Mouse (Mus musculus) kidney, embryonic 15.5 days (tissue): ENCODE results near the gene Lrrc15. TPM values are rescaled to one million over a fixed set of nuclear protein-coding genes. Genes with fewer than 3 reads are reported as not detected.
A peak's percentile ranks its signal among the peaks of the same experiment; 100 is the strongest.

Experiments
- ATAC-seq: fragments of 200-750 bp; cut with Nextera tagmentation; replicated peaks from 2 replicates; pipeline ENCODE4 v1.8.0; 2017; ENCODE audit warnings: moderate TSS enrichment; ENCODE audit not compliant: low FRiP score
- H3K27ac ChIP-seq: fragments of 300-500 bp; sonication (generic); 2 replicates; pipeline ENCODE4 v1.5.1; 2015; ENCODE audit warnings: mild to moderate bottlenecking, inconsistent platforms
- H3K27me3 ChIP-seq: fragments of 300-500 bp; sonication (generic); 2 replicates; pipeline ENCODE4 v1.6.1; 2015; ENCODE audit warnings: inconsistent platforms
- H3K36me3 ChIP-seq: fragments of 300-500 bp; sonication (generic); 2 replicates; pipeline ENCODE4 v1.6.1; 2015; ENCODE audit warnings: inconsistent platforms
- H3K4me1 ChIP-seq: fragments of 300-500 bp; sonication (generic); 2 replicates; pipeline ENCODE4 v1.6.1; 2015; ENCODE audit warnings: inconsistent platforms
- H3K4me2 ChIP-seq: fragments of 300-500 bp; sonication (generic); 2 replicates; pipeline ENCODE4 v1.6.1; 2015; ENCODE audit warnings: moderate library complexity, mild to moderate bottlenecking, inconsistent platforms
- H3K4me3 ChIP-seq: fragments of 300-500 bp; sonication (generic); replicated peaks from 2 replicates; pipeline ENCODE4 v1.5.1; 2015; ENCODE audit warnings: mild to moderate bottlenecking, inconsistent platforms
- H3K9ac ChIP-seq: fragments of 300-500 bp; sonication (generic); 2 replicates; pipeline ENCODE4 v1.6.1; 2015; ENCODE audit warnings: mild to moderate bottlenecking, inconsistent platforms
- H3K9me3 ChIP-seq: fragments of 300-500 bp; sonication (generic); replicated peaks from 2 replicates; pipeline ENCODE4 v1.6.1; 2016; ENCODE audit warnings: inconsistent platforms
- WGBS: fragments of 180-500 bp; shearing (Covaris S2); methylation state at CpG from one replicate; pipeline ENCODE4 v1.1.7; 2015; ENCODE audit warnings: mixed read lengths; 5-methylcytosine and 5-hydroxymethylcytosine counted together
- polyA plus RNA-seq: library from polyadenylated mRNA; unstranded; fragments of >200 nt; fragmentation: Nextera tagmentation; extraction: Ambion mirVana; gene quantifications from 2 replicates; pipeline ENCODE4 v1.2.1, GENCODE M21; 2015

Gene Lrrc15
- polyA plus RNA-seq, 1 experiment from 2014 or later: 1.2 TPM

GRCm38 (mm10) chr16:30302686-30303085 is 19.6 kb upstream of the Lrrc15 start:
- Histone ChIP-seq H3K27me3 (peaks cover 41% of the 10 kb centered on the region), H3K4me2 (no peak overlapping the region), H3K4me1 (peaks cover 6% of the 10 kb centered on the region; the same call in 1 of the 2 replicates), H3K27ac (no peak overlapping the region), H3K4me3 (no peak overlapping the region), H3K9me3 (no peaks in the 10 kb centered on the region), H3K9ac (no peak overlapping the region), H3K36me3 (no peaks in the 10 kb centered on the region)
- 83% methylated on average over 6 of the region's 6 CpGs for WGBS
- ATAC-seq: no peak

- H3K4me1 ChIP-seq: peaks cover 6% of the 10 kb centered on the region; the same call in 1 of the 2 replicates
Observed at GRCm38 (mm10) chr16:30299711-30300277, 16.7 kb upstream of the Lrrc15 start.

DNA sequence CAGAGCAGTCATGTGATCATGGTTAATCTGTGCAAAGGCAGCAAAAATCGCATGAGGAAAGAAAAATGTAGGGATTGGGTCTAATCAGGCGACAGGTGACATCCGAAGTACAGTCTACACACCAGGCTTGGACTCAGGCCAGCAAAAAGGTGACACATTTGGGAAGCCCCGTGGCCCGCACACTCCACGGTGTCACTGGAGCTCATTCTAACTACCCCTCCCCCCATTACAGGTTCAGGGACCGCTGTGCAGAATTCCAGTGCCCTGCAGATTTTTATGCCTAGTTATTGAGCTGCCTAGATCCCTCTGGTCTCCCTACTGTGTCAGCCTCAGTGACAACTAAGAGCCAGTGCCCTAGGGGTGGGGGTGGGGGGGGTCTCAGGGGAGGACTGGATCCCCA is 14.4 kb upstream of the Lrrc15 start:
- H3K4me3 ChIP-seq: no peak overlapping the region
- H3K36me3 ChIP-seq: no peaks in the 10 kb centered on the region
- H3K4me2 ChIP-seq: no peak overlapping the region
- no peaks in the 10 kb centered on the region for H3K9me3 ChIP-seq
- ATAC-seq: no peak
- H3K27ac ChIP-seq: no peak overlapping the region
- H3K27me3 ChIP-seq: 0 out of 2 replicates have a peak, but pooled peaks cover 12% of the 10 kb centered on the region
- H3K9ac ChIP-seq: no peak overlapping the region
- WGBS: 85% methylated on average over 7 of the region's 7 CpGs
- no peaks in the 10 kb centered on the region for H3K4me1 ChIP-seq

More at GRCm38 (mm10) chr16:30299711-30300277, 16.7 kb upstream of the Lrrc15 start:
- Histone ChIP-seq H3K27me3 (peaks cover 17% of the 10 kb centered on the region; the same call in 1 of the 2 replicates), H3K4me2 (no peak overlapping the region), H3K4me3 (no peak overlapping the region), H3K36me3 (no peaks in the 10 kb centered on the region), H3K9ac (no peak overlapping the region), H3K27ac (no peak overlapping the region), H3K9me3 (no peaks in the 10 kb centered on the region)
- 58% methylated on average over 10 of the region's 10 CpGs for WGBS
- ATAC-seq: no peak

GRCm38 (mm10) chr16:30296601-30297275 is 13.7 kb upstream of the Lrrc15 start:
- H3K9ac ChIP-seq: no peak overlapping the region
- H3K4me2 ChIP-seq: no peak overlapping the region
- no peaks in the 10 kb centered on the region for H3K36me3 ChIP-seq
- no peaks in the 10 kb centered on the region for H3K4me1 ChIP-seq
- no peaks in the 10 kb centered on the region for H3K9me3 ChIP-seq
- WGBS: 86% methylated on average over 11 of the region's 11 CpGs
- H3K4me3 ChIP-seq: no peak overlapping the region
- 0 out of 2 replicates have a peak, but pooled peaks cover 12% of the 10 kb centered on the region for H3K27me3 ChIP-seq
- no peak for ATAC-seq
- H3K27ac ChIP-seq: no peak overlapping the region

- H3K27me3 ChIP-seq: 0 out of 2 replicates have a peak, but pooled peaks cover 3% of the 10 kb centered on the region
- peaks cover 7% of the 10 kb centered on the region for H3K4me1 ChIP-seq
- no peak overlapping the region for H3K4me2 ChIP-seq
- no peak for ATAC-seq
- WGBS: 93% methylated on average over 7 of the region's 7 CpGs
- H3K27ac ChIP-seq: no peak overlapping the region
- H3K36me3 ChIP-seq: no peaks in the 10 kb centered on the region
- no peaks in the 10 kb centered on the region for H3K9me3 ChIP-seq
- no peak overlapping the region for H3K4me3 ChIP-seq
- H3K9ac ChIP-seq: no peak overlapping the region
Observed at GRCm38 (mm10) chr16:30295106-30295505, 12.1 kb upstream of the Lrrc15 start.

- ATAC-seq: peak; percentile 76
- Histone ChIP-seq H3K27ac (no peak overlapping the region), H3K9me3 (no peaks in the 10 kb centered on the region), H3K4me1 (peaks cover 15% of the 10 kb centered on the region), H3K4me3 (no peak overlapping the region), H3K27me3 (peaks cover 15% of the 10 kb centered on the region), H3K4me2 (no peak overlapping the region), H3K36me3 (no peaks in the 10 kb centered on the region), H3K9ac (no peak overlapping the region)
- WGBS: 33% methylated on average over 6 of the region's 6 CpGs
Observed at GRCm38 (mm10) chr16:30290436-30290835, 7.4 kb upstream of the Lrrc15 start.

- Histone ChIP-seq H3K4me1 (peaks cover 42% of the 10 kb centered on the region), H3K4me2 (no peak overlapping the region), H3K4me3 (no peak overlapping the region), H3K9me3 (no peaks in the 10 kb centered on the region), H3K27ac (no peak overlapping the region), H3K9ac (no peak overlapping the region), H3K27me3 (peaks cover 54% of the 10 kb centered on the region), H3K36me3 (no peaks in the 10 kb centered on the region)
- 62% methylated on average over 4 of the region's 4 CpGs for WGBS
- no peak for ATAC-seq
Observed at GRCm38 (mm10) chr16:30285701-30286100, 2.6 kb upstream of the Lrrc15 start.

DNA sequence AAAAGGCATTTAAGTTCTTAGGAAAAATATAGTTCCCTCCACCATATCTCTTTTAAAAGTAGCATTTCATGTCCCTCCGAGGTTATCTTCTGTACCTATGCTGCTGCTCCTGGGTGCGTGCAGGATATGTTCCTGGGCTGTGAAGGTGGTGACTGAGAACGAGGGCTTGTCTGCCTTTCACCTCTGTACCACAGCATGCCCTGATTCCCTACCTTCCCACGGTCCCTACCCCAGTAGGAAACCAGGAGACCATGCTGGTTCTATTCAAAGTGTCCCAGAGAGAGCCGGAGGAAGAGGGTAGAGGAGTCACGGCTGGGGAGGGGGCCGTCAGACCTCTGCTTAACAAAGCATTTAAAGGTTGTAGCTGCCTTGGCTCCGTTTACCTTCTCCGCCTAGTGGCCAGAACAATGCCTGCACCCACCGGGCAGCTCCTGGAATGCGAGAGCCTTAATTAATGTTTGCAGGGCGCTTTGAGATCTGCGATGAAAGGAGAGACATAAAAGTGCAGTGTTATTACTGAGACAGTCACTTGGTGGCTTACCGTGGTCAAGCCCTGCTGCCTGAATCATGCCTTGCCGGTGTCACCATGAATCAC is 784 bp upstream of the Lrrc15 start:
- Histone ChIP-seq H3K4me2 (peak overlapping the region; percentile 69), H3K27ac (no peak overlapping the region), H3K27me3 (peaks cover 50% of the 10 kb centered on the region), H3K4me1 (peaks cover 35% of the 10 kb centered on the region), H3K36me3 (no peaks in the 10 kb centered on the region), H3K9me3 (no peaks in the 10 kb centered on the region), H3K4me3 (peak overlapping the region; percentile 14; the same call in 1 of the 2 replicates), H3K9ac (no peak overlapping the region)
- WGBS: 2% methylated on average over 15 of the region's 15 CpGs
- peak; percentile 30; the same call in 1 of the 2 replicates for ATAC-seq

DNA sequence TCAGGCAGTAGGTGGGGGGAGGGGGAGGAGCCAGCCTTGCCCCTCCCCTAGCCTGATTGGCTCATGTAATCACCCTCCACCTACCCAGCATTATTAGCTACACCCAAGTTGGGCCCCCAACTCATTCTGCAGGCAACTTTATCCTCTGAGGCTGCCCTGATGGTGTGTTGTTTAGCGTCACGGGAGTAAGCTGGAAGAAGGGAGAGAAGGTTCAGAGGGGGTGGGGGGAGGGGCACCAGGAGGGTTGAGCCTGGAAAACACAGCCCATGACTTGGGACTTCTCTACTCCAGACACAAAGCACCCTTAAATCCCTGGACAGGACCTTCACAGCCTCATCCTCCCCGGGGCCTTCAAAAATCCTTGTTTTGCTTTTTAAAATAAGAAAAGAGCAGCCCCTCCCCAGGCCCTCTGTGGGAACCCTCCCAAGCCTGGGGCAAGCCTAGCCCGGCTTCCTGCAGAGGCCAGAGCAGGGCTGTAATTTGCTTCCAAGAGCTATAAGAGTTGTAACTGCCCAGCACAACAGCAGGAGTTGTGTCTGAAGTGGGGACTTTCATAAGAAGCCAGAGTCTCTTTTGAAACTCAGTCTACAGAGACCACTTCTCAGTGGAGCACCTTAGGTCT is 2.3 kb downstream of the Lrrc15 start:
- Histone ChIP-seq H3K4me2 (no peak overlapping the region), H3K4me1 (peaks cover 35% of the 10 kb centered on the region), H3K27me3 (peaks cover 43% of the 10 kb centered on the region), H3K36me3 (no peaks in the 10 kb centered on the region), H3K4me3 (no peak overlapping the region), H3K27ac (no peak overlapping the region), H3K9ac (no peak overlapping the region), H3K9me3 (no peaks in the 10 kb centered on the region)
- WGBS: 8% methylated on average over 4 of the region's 4 CpGs
- ATAC-seq: no peak

DNA sequence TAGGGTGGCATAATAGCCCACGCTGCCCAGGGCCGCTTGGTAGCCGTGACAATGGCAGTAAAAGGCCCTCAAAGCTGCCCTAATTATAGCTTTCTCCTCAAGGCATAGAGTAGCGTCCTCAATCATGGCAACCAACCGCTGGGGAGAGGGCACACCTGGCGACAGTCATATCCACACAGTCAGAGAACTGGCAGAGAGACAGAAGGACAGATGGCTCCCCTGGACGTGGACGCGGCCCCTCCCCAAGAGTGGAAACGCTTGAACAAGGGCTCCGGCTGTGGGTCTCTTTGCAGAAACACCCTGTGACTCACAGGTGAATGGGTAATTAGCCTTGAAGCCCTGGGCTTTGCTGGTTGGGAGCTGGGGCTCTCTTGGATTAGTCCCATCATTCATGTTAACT is 4.7 kb downstream of the Lrrc15 start:
- 68% methylated on average over 11 of the region's 11 CpGs for WGBS

DNA sequence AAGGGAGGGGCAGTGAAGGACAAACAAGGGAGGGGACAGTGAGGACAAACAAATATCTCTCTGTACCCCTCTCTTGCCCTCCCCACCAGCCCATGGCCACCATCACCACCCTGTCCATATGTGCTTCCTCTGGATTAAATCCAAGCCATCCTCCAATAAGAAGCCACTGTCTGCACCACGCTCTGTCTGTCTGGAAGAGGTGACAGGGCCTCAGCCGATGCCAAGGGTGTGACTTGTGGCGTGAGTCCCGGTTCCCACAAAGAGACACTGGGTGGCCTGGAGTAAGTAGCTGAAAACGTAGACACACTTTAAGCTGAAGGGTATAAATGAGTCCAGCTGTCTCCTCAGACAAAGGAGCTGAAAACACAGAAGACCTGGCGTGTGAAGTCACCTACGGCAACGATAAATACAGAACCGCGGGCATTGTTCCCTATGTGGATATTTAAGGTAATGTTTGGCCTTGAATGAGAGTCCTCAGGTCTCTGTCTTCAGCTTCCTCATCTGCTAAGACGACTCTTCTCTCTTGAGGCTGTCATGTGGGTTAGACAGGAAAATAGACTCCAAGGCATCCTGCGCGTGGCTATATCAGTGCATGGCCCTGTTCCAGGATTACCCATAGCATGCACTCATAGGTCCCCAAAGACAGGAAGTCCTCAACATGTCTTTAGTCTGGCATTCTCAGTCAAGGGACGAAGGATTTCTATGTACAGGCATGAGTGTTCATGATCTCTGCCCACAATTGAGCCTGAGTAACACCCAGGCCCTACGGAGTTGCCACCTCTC is 7.3 kb downstream of the Lrrc15 start:
- H3K4me3 ChIP-seq: no peak overlapping the region
- no peak for ATAC-seq
- H3K27ac ChIP-seq: no peak overlapping the region
- WGBS: 77% methylated on average over 15 of the region's 15 CpGs
- H3K9ac ChIP-seq: no peak overlapping the region
- H3K9me3 ChIP-seq: no peaks in the 10 kb centered on the region
- no peaks in the 10 kb centered on the region; the same call in 1 of the 2 replicates for H3K27me3 ChIP-seq
- H3K4me1 ChIP-seq: peaks cover 4% of the 10 kb centered on the region
- no peak overlapping the region for H3K4me2 ChIP-seq
- no peaks in the 10 kb centered on the region for H3K36me3 ChIP-seq

More for the DNA sequence above, 4.7 kb downstream of the Lrrc15 start:
- H3K9ac ChIP-seq: no peak overlapping the region
- H3K9me3 ChIP-seq: no peaks in the 10 kb centered on the region
- no peaks in the 10 kb centered on the region for H3K36me3 ChIP-seq
- H3K4me3 ChIP-seq: no peak overlapping the region
- no peak overlapping the region for H3K27ac ChIP-seq
- no peak overlapping the region for H3K4me2 ChIP-seq
- H3K4me1 ChIP-seq: peaks cover 22% of the 10 kb centered on the region
- no peak for ATAC-seq
- peaks cover 19% of the 10 kb centered on the region for H3K27me3 ChIP-seq
